Mouse (Mus musculus) neutrophil, adult 59 days (primary cell): ENCODE measurements around the gene Gm10309. TPM values are rescaled to one million over a fixed set of nuclear protein-coding genes. Genes with fewer than 3 reads are reported as not detected.

Experiments used
- total RNA-seq, 2 experiments: library from RNA; stranded (reverse); gene quantifications; 1 replicate in 1 of 2; 2 replicates in 1 of 2; pipeline ENCODE4 v1.2.4; 2023

Gm10309 gene
- total RNA-seq = not detected

GRCm38 (mm10) chr17:86505183-86505631 lies at the start of gene Gm10309:
TSS of gene Gm10309 (minus strand) at chr17:86505232.

Other genes starting within 250 kb of the Gm10309 start
- 1 to 10 TPM in 1 of 2 experiments, under 1 TPM in 1; 0.64 to 1.8 TPM for gene Epas1, start 248.5 kb upstream of the Gm10309 start, total RNA-seq